Mouse (Mus musculus): ENCODE data around the gene Dhcr24. TPM values are rescaled to one million over a fixed set of nuclear protein-coding genes. Genes with fewer than 3 reads are reported as not detected.
A peak's percentile ranks its signal among the peaks of the same experiment; 100 is the strongest.

The Dhcr24 gene
- 2.0 and 2.9 TPM in 2 replicates for polyA plus RNA-seq (2015; fragmentation: Nextera tagmentation; extraction: Ambion mirVana)

GRCm38 (mm10) chr4:106560846-106561781 is at the start of gene Dhcr24:
Gene Dhcr24 (plus strand): TSS chr4:106561038.
- H3K36me3 ChIP-seq (ENCODE audit: control insufficient read depth, insufficient read depth, low read length) = peaks cover 5% of the 10 kb centered on the region; the same call in 1 of the 2 replicates
- H3K9ac ChIP-seq (ENCODE audit: low read length) = peak within 1 kb of the TSS; percentile 67
- H3K27me3 ChIP-seq (ENCODE audit: control insufficient read depth, insufficient read depth, low read depth, low read length) = no peaks in the 10 kb centered on the region
- H3K4me1 ChIP-seq (replicated peaks; ENCODE audit: control insufficient read depth, insufficient read depth, low read length) = peaks cover 28% of the 10 kb centered on the region
- H3K27ac ChIP-seq (ENCODE audit: low read length) = peak within 1 kb of the TSS; percentile 74
- H3K4me2 ChIP-seq (ENCODE audit: low read depth, low read length) = peak within 1 kb of the TSS; percentile 86
- peak; percentile 98 for ATAC-seq (ENCODE audit: low read depth)
- H3K4me3 ChIP-seq (ENCODE audit: low read length) = peak within 1 kb of the TSS; percentile 66
- WGBS = under 1% methylated on average over 87 of the region's 89 CpGs
- no peaks in the 10 kb centered on the region for H3K9me3 ChIP-seq (ENCODE audit: control insufficient read depth, low read length)

DNA sequence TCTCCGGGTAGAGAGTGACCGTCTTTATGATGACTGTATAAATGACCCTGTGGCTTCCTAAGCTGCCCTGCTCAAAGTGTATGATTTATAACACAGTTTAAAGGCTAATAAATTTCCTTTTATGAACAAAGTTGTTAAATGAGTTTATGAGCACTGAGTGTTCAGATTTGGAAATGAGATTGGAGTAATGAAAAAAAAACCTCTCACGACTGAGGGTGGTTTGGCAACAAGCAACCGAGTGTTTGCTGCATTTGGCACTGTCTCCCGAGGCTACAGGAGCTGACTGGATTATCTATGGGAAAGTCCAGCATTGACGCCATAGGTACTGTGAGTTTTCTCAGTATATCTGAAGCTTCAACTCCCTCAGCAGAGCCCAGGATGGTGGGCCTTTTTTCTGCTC is 46.2 kb upstream of the Dhcr24 start:
- no peak for ATAC-seq (ENCODE audit: low read depth)
- Histone ChIP-seq H3K9me3 (ENCODE audit: control insufficient read depth, low read length) (no peaks in the 10 kb centered on the region), H3K27ac (ENCODE audit: low read length) (no peak overlapping the region), H3K36me3 (ENCODE audit: control insufficient read depth, insufficient read depth, low read length) (no peaks in the 10 kb centered on the region), H3K27me3 (ENCODE audit: control insufficient read depth, insufficient read depth, low read depth, low read length) (no peaks in the 10 kb centered on the region), H3K9ac (ENCODE audit: low read length) (no peak overlapping the region), H3K4me1 (replicated peaks; ENCODE audit: control insufficient read depth, insufficient read depth, low read length) (no peaks in the 10 kb centered on the region), H3K4me2 (ENCODE audit: low read depth, low read length) (no peak overlapping the region), H3K4me3 (ENCODE audit: low read length) (no peak overlapping the region)
- 62% methylated on average over 6 of the region's 6 CpGs for WGBS

DNA sequence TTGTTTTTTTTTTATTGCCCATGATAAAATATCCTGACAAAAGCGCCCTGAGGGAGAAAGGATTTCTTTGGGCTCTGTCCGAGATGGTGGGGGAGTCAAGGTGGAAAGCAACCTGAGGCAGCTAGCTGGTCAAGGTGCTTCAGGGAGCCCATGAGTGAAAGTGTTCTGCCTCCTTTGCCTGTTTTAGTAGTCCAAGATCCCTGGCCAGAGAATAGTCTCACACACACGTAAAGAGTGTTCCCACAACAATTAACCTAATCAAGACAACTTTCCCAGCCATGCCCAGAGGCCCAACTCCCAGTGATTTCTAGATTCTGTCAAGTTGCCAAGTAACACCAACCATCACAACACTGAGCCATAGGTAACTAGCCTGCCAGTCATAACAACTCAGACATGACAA is 38.3 kb upstream of the Dhcr24 start:
- H3K36me3 ChIP-seq (ENCODE audit: control insufficient read depth, insufficient read depth, low read length) = no peaks in the 10 kb centered on the region
- no peak overlapping the region for H3K27ac ChIP-seq (ENCODE audit: low read length)
- 66% methylated on average over 3 of the region's 3 CpGs for WGBS
- no peaks in the 10 kb centered on the region for H3K9me3 ChIP-seq (ENCODE audit: control insufficient read depth, low read length)
- no peak for ATAC-seq (ENCODE audit: low read depth)
- no peak overlapping the region for H3K4me3 ChIP-seq (ENCODE audit: low read length)
- H3K9ac ChIP-seq (ENCODE audit: low read length) = no peak overlapping the region
- no peaks in the 10 kb centered on the region for H3K4me1 ChIP-seq (replicated peaks; ENCODE audit: control insufficient read depth, insufficient read depth, low read length)
- no peak overlapping the region for H3K4me2 ChIP-seq (ENCODE audit: low read depth, low read length)
- no peaks in the 10 kb centered on the region for H3K27me3 ChIP-seq (ENCODE audit: control insufficient read depth, insufficient read depth, low read depth, low read length)

GRCm38 (mm10) chr4:106524131-106524530 is 36.7 kb upstream of the Dhcr24 start:
- H3K4me3 ChIP-seq (ENCODE audit: low read length) = no peak overlapping the region
- H3K27ac ChIP-seq (ENCODE audit: low read length) = no peak overlapping the region
- ATAC-seq (ENCODE audit: low read depth) = no peak
- H3K9ac ChIP-seq (ENCODE audit: low read length) = no peak overlapping the region
- no peaks in the 10 kb centered on the region for H3K9me3 ChIP-seq (ENCODE audit: control insufficient read depth, low read length)
- H3K36me3 ChIP-seq (ENCODE audit: control insufficient read depth, insufficient read depth, low read length) = no peaks in the 10 kb centered on the region
- H3K27me3 ChIP-seq (ENCODE audit: control insufficient read depth, insufficient read depth, low read depth, low read length) = no peaks in the 10 kb centered on the region
- 62% methylated on average over 2 of the region's 2 CpGs for WGBS
- H3K4me2 ChIP-seq (ENCODE audit: low read depth, low read length) = no peak overlapping the region
- H3K4me1 ChIP-seq (replicated peaks; ENCODE audit: control insufficient read depth, insufficient read depth, low read length) = no peaks in the 10 kb centered on the region

- no peak overlapping the region for H3K4me3 ChIP-seq (ENCODE audit: low read length)
- no peak for ATAC-seq (ENCODE audit: low read depth)
- WGBS = 86% methylated on average over 2 of the region's 2 CpGs
- no peaks in the 10 kb centered on the region for H3K27me3 ChIP-seq (ENCODE audit: control insufficient read depth, insufficient read depth, low read depth, low read length)
- H3K36me3 ChIP-seq (ENCODE audit: control insufficient read depth, insufficient read depth, low read length) = no peaks in the 10 kb centered on the region
- no peak overlapping the region for H3K4me2 ChIP-seq (ENCODE audit: low read depth, low read length)
- 0 out of 2 replicates have a peak, but pooled peaks cover 3% of the 10 kb centered on the region for H3K4me1 ChIP-seq (replicated peaks; ENCODE audit: control insufficient read depth, insufficient read depth, low read length)
- no peak overlapping the region for H3K9ac ChIP-seq (ENCODE audit: low read length)
- no peak overlapping the region for H3K27ac ChIP-seq (ENCODE audit: low read length)
- no peaks in the 10 kb centered on the region for H3K9me3 ChIP-seq (ENCODE audit: control insufficient read depth, low read length)
Observed at GRCm38 (mm10) chr4:106525001-106525400, 35.8 kb upstream of the Dhcr24 start.

GRCm38 (mm10) chr4:106527856-106528547 is 32.8 kb upstream of the Dhcr24 start:
- 58% methylated on average over 7 of the region's 7 CpGs for WGBS
- no peak overlapping the region for H3K27ac ChIP-seq (ENCODE audit: low read length)

GRCm38 (mm10) chr4:106529375-106530112 is 31.3 kb upstream of the Dhcr24 start:
- 11% methylated on average over 17 of the region's 17 CpGs for WGBS

More at GRCm38 (mm10) chr4:106527856-106528547, 32.8 kb upstream of the Dhcr24 start:
- no peak overlapping the region for H3K4me2 ChIP-seq (ENCODE audit: low read depth, low read length)
- no peak for ATAC-seq (ENCODE audit: low read depth)
- H3K4me3 ChIP-seq (ENCODE audit: low read length) = no peak overlapping the region
- H3K36me3 ChIP-seq (ENCODE audit: control insufficient read depth, insufficient read depth, low read length) = no peaks in the 10 kb centered on the region
- no peaks in the 10 kb centered on the region for H3K27me3 ChIP-seq (ENCODE audit: control insufficient read depth, insufficient read depth, low read depth, low read length)
- 0 out of 2 replicates have a peak, but pooled peaks cover 3% of the 10 kb centered on the region for H3K4me1 ChIP-seq (replicated peaks; ENCODE audit: control insufficient read depth, insufficient read depth, low read length)
- no peaks in the 10 kb centered on the region for H3K9me3 ChIP-seq (ENCODE audit: control insufficient read depth, low read length)
- no peak overlapping the region for H3K9ac ChIP-seq (ENCODE audit: low read length)

DNA sequence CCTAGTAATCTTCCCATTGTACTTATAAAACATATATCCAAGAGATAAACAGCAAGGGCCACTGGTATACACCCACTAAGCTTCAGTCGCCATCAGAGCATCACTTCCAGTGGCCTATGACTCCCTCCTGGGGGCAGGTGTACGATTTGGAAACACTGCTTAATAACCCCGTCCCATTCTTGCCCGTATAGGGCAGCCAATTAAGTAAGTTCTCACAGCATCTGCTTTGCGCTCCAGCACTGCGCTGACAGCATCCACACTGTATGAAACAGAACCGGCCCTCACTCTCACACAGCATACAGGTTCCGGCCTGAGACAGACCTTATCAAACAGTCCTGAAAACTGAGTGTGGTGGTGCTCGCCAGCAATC is 30.7 kb upstream of the Dhcr24 start:
- Histone ChIP-seq H3K27ac (ENCODE audit: low read length) (no peak overlapping the region), H3K4me3 (ENCODE audit: low read length) (no peak overlapping the region), H3K4me2 (ENCODE audit: low read depth, low read length) (no peak overlapping the region), H3K27me3 (ENCODE audit: control insufficient read depth, insufficient read depth, low read depth, low read length) (no peaks in the 10 kb centered on the region), H3K4me1 (replicated peaks; ENCODE audit: control insufficient read depth, insufficient read depth, low read length) (0 out of 2 replicates have a peak, but pooled peaks cover 3% of the 10 kb centered on the region), H3K36me3 (ENCODE audit: control insufficient read depth, insufficient read depth, low read length) (no peaks in the 10 kb centered on the region), H3K9me3 (ENCODE audit: control insufficient read depth, low read length) (no peaks in the 10 kb centered on the region), H3K9ac (ENCODE audit: low read length) (no peak overlapping the region)
- peak; percentile 27; the same call in 1 of the 2 replicates for ATAC-seq (ENCODE audit: low read depth)
- 62% methylated on average over 9 of the region's 9 CpGs for WGBS

More at GRCm38 (mm10) chr4:106529375-106530112, 31.3 kb upstream of the Dhcr24 start:
- H3K9me3 ChIP-seq (ENCODE audit: control insufficient read depth, low read length) = no peaks in the 10 kb centered on the region
- ATAC-seq (ENCODE audit: low read depth) = peak; percentile 90
- H3K27ac ChIP-seq (ENCODE audit: low read length) = no peak overlapping the region
- peak overlapping the region; percentile 24; the same call in 1 of the 2 replicates for H3K4me3 ChIP-seq (ENCODE audit: low read length)
- 0 out of 2 replicates have a peak, but pooled peaks cover 3% of the 10 kb centered on the region for H3K4me1 ChIP-seq (replicated peaks; ENCODE audit: control insufficient read depth, insufficient read depth, low read length)
- no peaks in the 10 kb centered on the region for H3K27me3 ChIP-seq (ENCODE audit: control insufficient read depth, insufficient read depth, low read depth, low read length)
- H3K9ac ChIP-seq (ENCODE audit: low read length) = peak overlapping the region; percentile 53
- peak overlapping the region; percentile 46 for H3K4me2 ChIP-seq (ENCODE audit: low read depth, low read length)
- H3K36me3 ChIP-seq (ENCODE audit: control insufficient read depth, insufficient read depth, low read length) = no peaks in the 10 kb centered on the region
